Mouse (Mus musculus): ENCODE results near the gene Cops3. TPM values are rescaled to one million over a fixed set of nuclear protein-coding genes. Genes with fewer than 3 reads are reported as not detected.

Gene Cops3
- total and polyA plus RNA-seq, 3 experiments, result 180 to 198 TPM; not detected in 1

- H3K9ac ChIP-seq (ENCODE audit: control insufficient read depth, low read depth, low read length, poor library complexity, severe bottlenecking), result no peak overlapping the region
- no peaks in the 10 kb centered on the region for H3K9me3 ChIP-seq (replicated peaks; ENCODE audit: insufficient read depth, low read length)
- no peak for DNase-seq (ENCODE audit: low read depth, low spot score)
- no peaks in the 10 kb centered on the region for H3K4me1 ChIP-seq (ENCODE audit: control insufficient read depth in 1 of 2, insufficient read depth in 2 of 2, low read length in 2 of 2)
- no peaks in the 10 kb centered on the region for H3K27me3 ChIP-seq (ENCODE audit: control insufficient read depth in 1 of 2, insufficient read depth in 2 of 2, low read length in 2 of 2)
- peaks cover 0 to 33% of the 10 kb centered on the region in 2 experiments; a peak in 2 of 4 replicates for H3K36me3 ChIP-seq (ENCODE audit: control insufficient read depth in 1 of 2, insufficient read depth in 2 of 2, low read length in 2 of 2)
- no peak for TF ChIP-seq POLR2AphosphoS5 (IDR thresholded peaks at IDR 0.05; ENCODE audit: borderline replicate concordance, low read depth, low read length)
- no peak for TF ChIP-seq USF1 (IDR thresholded peaks at IDR 0.05; ENCODE audit: low read depth, low read length)
- TF ChIP-seq MEF2A (IDR thresholded peaks at IDR 0.05; ENCODE audit: extremely low read depth, insufficient replicate concordance, low read depth, low read length, poor library complexity, severe bottlenecking), result no peak
- no peak for TF ChIP-seq JUND (IDR thresholded peaks at IDR 0.05; ENCODE audit: low read depth, low read length)
- no peak for TF ChIP-seq CHD1 (IDR thresholded peaks at IDR 0.05; ENCODE audit: low read depth, low read length)
- no peak for TF ChIP-seq CTCF (IDR thresholded peaks at IDR 0.05 in 2 of 3, conservative IDR thresholded peaks at IDR 0.05 in 1 of 3; ENCODE audit: control insufficient read depth in 1 of 3, insufficient read depth in 1 of 3, low read depth in 2 of 3, low read length in 3 of 3, poor library complexity in 1 of 3, severe bottlenecking in 1 of 3)
- TF ChIP-seq RCOR1 (IDR thresholded peaks at IDR 0.05; ENCODE audit: low read depth, low read length), result no peak
- peaks cover under 1% of the 10 kb centered on the region; the same call in 1 of the 2 replicates for H3K79me2 ChIP-seq (ENCODE audit: control insufficient read depth, insufficient read depth, low read length, poor library complexity)
- no peak overlapping the region for H3K27ac ChIP-seq (ENCODE audit: control insufficient read depth, low read depth, low read length)
- H3K4me3 ChIP-seq (ENCODE audit: control insufficient read depth in 1 of 2, insufficient read depth in 1 of 2, low read depth in 2 of 2, low read length in 2 of 2), result no peak overlapping the region
These were observed 37.8 kb downstream of the Cops3 start for GRCm38 (mm10) chr11:59801881-59802280.

DNA sequence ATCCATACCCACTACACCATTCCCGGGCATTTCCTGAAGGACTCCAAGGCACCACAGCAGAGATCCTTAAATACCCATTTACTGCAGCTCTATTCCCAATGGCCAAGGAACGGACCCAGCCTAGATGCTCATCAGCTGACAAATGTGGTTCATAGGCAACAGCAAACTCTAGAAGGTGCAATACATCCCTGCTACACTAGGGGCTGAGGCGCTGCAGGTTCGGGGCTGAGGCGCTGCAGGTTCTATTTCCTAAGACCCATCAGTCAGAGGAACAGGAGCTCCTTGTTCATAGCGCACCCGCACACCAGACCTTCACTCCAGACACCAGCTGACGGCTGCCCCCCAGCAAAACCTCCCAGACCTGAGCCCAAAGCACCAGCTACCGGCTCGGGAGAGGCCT is 39.2 kb downstream of the Cops3 start:
- DNase-seq (ENCODE audit: low read depth, low spot score), result peak; percentile 39
- Histone ChIP-seq H3K27ac (ENCODE audit: control insufficient read depth, low read depth, low read length) (no peak overlapping the region), H3K9me3 (replicated peaks; ENCODE audit: insufficient read depth, low read length) (no peaks in the 10 kb centered on the region), H3K27me3 (ENCODE audit: control insufficient read depth in 1 of 2, insufficient read depth in 2 of 2, low read length in 2 of 2) (no peaks in the 10 kb centered on the region), H3K79me2 (ENCODE audit: control insufficient read depth, insufficient read depth, low read length, poor library complexity) (no peaks in the 10 kb centered on the region), H3K4me1 (ENCODE audit: control insufficient read depth in 1 of 2, insufficient read depth in 2 of 2, low read length in 2 of 2) (no peaks in the 10 kb centered on the region), H3K4me3 (ENCODE audit: control insufficient read depth in 1 of 2, insufficient read depth in 1 of 2, low read depth in 2 of 2, low read length in 2 of 2) (no peak overlapping the region), H3K9ac (ENCODE audit: control insufficient read depth, low read depth, low read length, poor library complexity, severe bottlenecking) (no peak overlapping the region), H3K36me3 (ENCODE audit: control insufficient read depth in 1 of 2, insufficient read depth in 2 of 2, low read length in 2 of 2) (peaks cover 0 to 37% of the 10 kb centered on the region in 2 experiments; a peak in 2 of 4 replicates)
- TF ChIP-seq ZMIZ1 (IDR thresholded peaks at IDR 0.05; ENCODE audit: low read depth, low read length) (no peak), CTCF (IDR thresholded peaks at IDR 0.05 in 2 of 3, conservative IDR thresholded peaks at IDR 0.05 in 1 of 3; ENCODE audit: control insufficient read depth in 1 of 3, insufficient read depth in 1 of 3, low read depth in 2 of 3, low read length in 3 of 3, poor library complexity in 1 of 3, severe bottlenecking in 1 of 3) (peak; percentile 24 to 31 (median 24); a peak in 3 of 6 replicates), ZKSCAN1 (IDR thresholded peaks at IDR 0.05; ENCODE audit: low read depth, low read length) (no peak), MEF2A (IDR thresholded peaks at IDR 0.05; ENCODE audit: extremely low read depth, insufficient replicate concordance, low read depth, low read length, poor library complexity, severe bottlenecking) (no peak), GATA1 (IDR thresholded peaks at IDR 0.05; ENCODE audit: low read depth, low read length) (no peak), RCOR1 (IDR thresholded peaks at IDR 0.05; ENCODE audit: low read depth, low read length) (no peak), ZNF384 (IDR thresholded peaks at IDR 0.05; ENCODE audit: low read depth, low read length) (no peak), UBTF (IDR thresholded peaks at IDR 0.05; ENCODE audit: borderline replicate concordance, insufficient read depth, low read depth, low read length) (no peak), TCF12 (IDR thresholded peaks at IDR 0.05; ENCODE audit: low read depth, low read length) (no peak), SMC3 (IDR thresholded peaks at IDR 0.05; ENCODE audit: low read depth, low read length) (0 out of 2 replicates have a peak, but pooled peaks have one; percentile 3), MAZ (IDR thresholded peaks at IDR 0.05; ENCODE audit: low read depth, low read length) (no peak), POLR2AphosphoS5 (IDR thresholded peaks at IDR 0.05; ENCODE audit: borderline replicate concordance, low read depth, low read length) (no peak), GABPA (IDR thresholded peaks at IDR 0.05; ENCODE audit: low read depth, low read length) (no peak), HCFC1 (IDR thresholded peaks at IDR 0.05; ENCODE audit: low read depth, low read length) (no peak)

Data from MEL (cell line).